In the genomic region with DNA sequence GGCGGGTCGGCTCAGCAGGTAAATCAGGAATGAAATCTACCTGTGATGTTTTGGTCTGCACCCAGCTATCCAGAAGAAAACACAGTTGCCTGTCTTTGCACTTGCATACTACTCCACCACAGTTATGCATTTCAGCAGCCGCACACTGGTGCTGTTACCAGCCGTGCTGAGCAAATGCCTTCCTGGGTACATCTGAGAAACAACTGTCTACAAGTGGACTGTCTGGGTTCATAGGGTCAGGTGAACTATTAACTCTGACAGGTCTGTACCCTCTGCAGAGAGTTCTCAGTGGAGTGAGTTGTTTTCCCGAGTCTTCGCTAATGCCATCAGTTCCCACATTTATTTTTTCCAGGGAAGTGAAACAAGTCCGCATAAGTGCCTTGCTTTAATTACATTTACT, we compare ENCODE assay signal across 22 mouse cellular contexts. TPM values are rescaled to one million over a fixed set of nuclear protein-coding genes. Genes with fewer than 3 reads are reported as not detected.
DNase-seq lines count a peak whose midpoint lies in the region; ATAC-seq and TF ChIP-seq lines count a peak whose summit lies in the region.
"Had no signal": no experiment of that assay in that cellular context is flagged by ENCODE, and none has a peak within 500 bp of the region (broad histone marks: within the 10 kb centered on the region; RNA-seq: fewer than 3 reads in every experiment).

No protein-coding gene starts in this region.

- DNase-seq in kidney, adult 11 months = peak; percentile 50
- peak; percentile 76 for DNase-seq in kidney, adult 9 months
- peak; percentile 50 to 79 for DNase-seq in kidney, postnatal 36 days
- peak; percentile 73 for DNase-seq in yolk sac, embryonic 10.5 days (ENCODE audit: low spot score)
- DNase-seq in urinary bladder, adult 18-20 months (ENCODE audit: low spot score in 2 of 2) = no peak
- no peak for DNase-seq in thymus, adult 2 months
- DNase-seq: adrenal gland, postnatal 36 days; cerebellum, adult 9-10 months; forebrain, postnatal 0 days; gastrocnemius, postnatal 36 days; heart, adult 2 months; left cerebral cortex, postnatal 4 days; thymus, postnatal 25 days had no signal

- H3K4me3 ChIP-seq in kidney, embryonic 14.5 days (ENCODE audit: low read length) = no peak overlapping the region
- no peak overlapping the region for H3K4me3 ChIP-seq in thymus, adult 2 months (ENCODE audit: control insufficient read depth, insufficient read depth, low read length)
- H3K4me3 ChIP-seq: forebrain, embryonic 10.5 days; heart, adult 2 months; heart, embryonic 13.5 days; hindbrain, embryonic 12.5 days; limb, embryonic 15.5 days; midbrain, embryonic 15.5 days; neural tube, embryonic 12.5 days had no signal

- no peak overlapping the region for H3K9ac ChIP-seq in kidney, embryonic 14.5 days (ENCODE audit: low read depth, low read length)
- H3K9ac ChIP-seq: forebrain, postnatal 0 days; heart, embryonic 13.5 days; hindbrain, embryonic 12.5 days; limb, embryonic 15.5 days; midbrain, embryonic 15.5 days; neural tube, embryonic 12.5 days had no signal

- no peak for ATAC-seq in kidney, embryonic 14.5 days (ENCODE audit: low FRiP score, low TSS enrichment)
- ATAC-seq: forebrain, postnatal 0 days; lung, postnatal 0 days; midbrain, embryonic 15.5 days had no signal

- TF ChIP-seq POLR2A in thymus, adult 2 months (IDR thresholded peaks at IDR 0.05; ENCODE audit: control insufficient read depth, extremely low read depth, insufficient read depth, low read length, poor library complexity) = no peak

- H3K9me3 ChIP-seq in kidney, embryonic 14.5 days (ENCODE audit: control insufficient read depth, low read length) = no peaks in the 10 kb centered on the region
- H3K9me3 ChIP-seq: forebrain, embryonic 10.5 days; heart, embryonic 13.5 days; hindbrain, embryonic 12.5 days; limb, embryonic 15.5 days; midbrain, embryonic 15.5 days; neural tube, embryonic 12.5 days had no signal

- no peak overlapping the region for H3K4me2 ChIP-seq in kidney, embryonic 14.5 days (replicated peaks; ENCODE audit: low read depth, low read length)
- H3K4me2 ChIP-seq: heart, embryonic 13.5 days; hindbrain, embryonic 12.5 days; limb, embryonic 15.5 days; midbrain, embryonic 15.5 days; neural tube, embryonic 12.5 days had no signal

- H3K4me1 ChIP-seq in kidney, embryonic 14.5 days (ENCODE audit: control insufficient read depth, insufficient read depth, low read length) = 0 out of 2 replicates have a peak, but pooled peaks cover 3% of the 10 kb centered on the region
- H3K4me1 ChIP-seq in thymus, adult 2 months (replicated peaks; ENCODE audit: control insufficient read depth, insufficient read depth, low read length) = peaks cover 9% of the 10 kb centered on the region
- H3K4me1 ChIP-seq: midbrain, embryonic 15.5 days had no signal

- WGBS in kidney, embryonic 14.5 days = 70% methylated on average over 7 of the region's 7 CpGs
- WGBS in thymus, adult 2 months = 96% methylated on average over 7 of the region's 7 CpGs

- no peaks in the 10 kb centered on the region for H3K27me3 ChIP-seq in kidney, embryonic 14.5 days (ENCODE audit: control insufficient read depth, insufficient read depth, low read length)
- no peaks in the 10 kb centered on the region for H3K27me3 ChIP-seq in thymus, adult 2 months (ENCODE audit: control insufficient read depth, insufficient read depth, low read length)
- H3K27me3 ChIP-seq: heart, embryonic 13.5 days; hindbrain, embryonic 12.5 days; limb, embryonic 15.5 days; midbrain, embryonic 15.5 days; neural tube, embryonic 12.5 days had no signal

- H3K36me3 ChIP-seq in kidney, embryonic 14.5 days (ENCODE audit: control insufficient read depth, insufficient read depth, low read length) = no peaks in the 10 kb centered on the region
- no peaks in the 10 kb centered on the region for H3K36me3 ChIP-seq in thymus, adult 2 months (ENCODE audit: control insufficient read depth, insufficient read depth, low read length)
- H3K36me3 ChIP-seq: limb, embryonic 15.5 days; midbrain, embryonic 15.5 days; neural tube, embryonic 12.5 days had no signal

- no peak for TF ChIP-seq CTCF in thymus, adult 2 months (IDR thresholded peaks at IDR 0.05; ENCODE audit: borderline replicate concordance, control insufficient read depth, extremely low read depth, insufficient read depth, low read length, poor library complexity)

- no peak overlapping the region for H3K27ac ChIP-seq in kidney, embryonic 14.5 days (ENCODE audit: low read depth, low read length)
- H3K27ac ChIP-seq in thymus, adult 2 months (ENCODE audit: control insufficient read depth, insufficient read depth, low read length) = no peak overlapping the region
- H3K27ac ChIP-seq: forebrain, embryonic 10.5 days; heart, adult 2 months; heart, embryonic 13.5 days; hindbrain, embryonic 12.5 days; limb, embryonic 15.5 days; macrophage; midbrain, embryonic 15.5 days; neural tube, embryonic 12.5 days had no signal

RNA-seq across cellular contexts. Expression of a gene that starts 17.7 kb away (rescaled TPM):
- 13.0 and 19.2 TPM in 2 replicates for polyA plus RNA-seq in kidney, embryonic 14.5 days (2014; fragmentation: Nextera tagmentation; extraction: Ambion mirVana)
- 4.0 and 4.3 TPM in 2 replicates for polyA plus RNA-seq in thymus, adult 2 months (2012; rRNA removed)

Comparison
In these comparisons a context has a peak if more than half of its experiments do, and no peak if none do; other contexts are left out.
1. DNase-seq: peak in kidney, adult 11 months (single experiment), kidney, adult 9 months (single experiment), kidney, postnatal 36 days (2 of 2) and yolk sac, embryonic 10.5 days (single experiment); none in urinary bladder, adult 18-20 months (0 of 2) and thymus, adult 2 months (single experiment).